Mouse (Mus musculus): ENCODE measurements around the gene Ap2s1. TPM values are rescaled to one million over a fixed set of nuclear protein-coding genes. Genes with fewer than 3 reads are reported as not detected.
A peak's percentile ranks its signal among the peaks of the same experiment; 100 is the strongest.

The Ap2s1 gene
- polyA plus RNA-seq, 1 experiment from 2014 or later, result 252 TPM

DNA sequence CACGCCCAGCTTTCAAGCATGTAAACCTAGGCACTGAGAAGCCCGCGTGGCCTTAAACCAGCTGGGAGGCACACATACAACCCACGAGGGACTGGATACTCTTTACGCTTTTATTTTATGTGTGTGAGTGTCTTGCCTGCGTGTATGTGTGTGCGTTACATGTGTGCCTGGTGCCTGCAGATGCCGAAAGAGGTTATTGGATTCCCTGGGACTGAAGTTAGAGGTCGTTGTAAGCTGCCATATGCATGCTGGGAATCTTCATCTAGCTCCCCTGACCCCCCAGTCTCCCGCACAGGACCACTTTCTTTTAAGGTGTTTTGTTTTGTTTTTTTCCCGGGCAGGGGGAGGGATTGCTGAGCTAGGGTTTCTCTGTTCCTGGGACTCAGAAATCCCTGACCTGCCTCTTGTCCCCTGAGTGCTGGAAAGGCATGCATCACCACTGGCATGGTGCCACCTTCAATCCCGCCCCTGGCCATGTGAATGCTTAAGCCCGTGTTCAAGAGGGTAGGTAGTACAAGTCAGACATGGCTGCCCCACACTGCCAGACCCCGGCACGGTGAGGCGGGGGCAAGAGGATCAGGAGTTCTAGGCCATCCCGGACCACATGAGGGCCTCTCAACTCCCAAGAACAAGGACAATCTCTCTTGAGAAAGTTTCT is 45.7 kb downstream of the Ap2s1 start:
- peak overlapping the region; percentile 85 for H3K4me3 ChIP-seq
- H3K4me1 ChIP-seq, result peaks cover 45% of the 10 kb centered on the region
- no peak for DNase-seq (ENCODE audit: low spot score)
- peaks cover 37% of the 10 kb centered on the region for H3K36me3 ChIP-seq
- H3K9me3 ChIP-seq (replicated peaks), result no peaks in the 10 kb centered on the region
- no peaks in the 10 kb centered on the region for H3K27me3 ChIP-seq (ENCODE audit: low read depth, poor library complexity, severe bottlenecking)
- 54% methylated on average over 17 of the region's 17 CpGs for whole genome bisulfite sequencing
- H3K27ac ChIP-seq, result peak overlapping the region; percentile 81

DNA sequence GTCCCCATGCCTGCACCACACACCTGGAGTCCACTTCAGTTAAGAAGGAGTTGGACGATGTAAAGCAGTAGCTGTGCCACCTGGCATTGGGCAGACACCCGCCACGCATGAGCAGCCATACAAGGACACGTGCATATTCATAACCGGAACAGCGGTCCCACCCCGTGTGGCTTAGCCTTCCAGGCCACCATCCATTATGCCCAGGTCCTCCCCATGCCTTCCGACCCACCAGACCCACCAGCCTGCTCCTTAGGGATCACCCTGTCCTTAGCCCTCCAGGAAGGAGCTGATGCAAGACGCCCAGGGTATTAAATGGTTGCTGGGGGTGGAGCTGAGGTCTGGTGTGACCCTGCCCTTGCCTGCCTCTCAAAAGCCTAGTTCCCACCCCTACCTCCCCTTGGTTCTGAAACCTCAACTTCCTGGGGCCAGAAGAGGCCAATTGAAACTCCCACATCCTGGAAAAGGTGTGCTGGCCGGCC is 46.3 kb downstream of the Ap2s1 start:
- Histone ChIP-seq H3K27me3 (ENCODE audit: low read depth, poor library complexity, severe bottlenecking) (no peaks in the 10 kb centered on the region), H3K27ac (peak overlapping the region; percentile 81; the same call in 1 of the 2 replicates), H3K9me3 (replicated peaks) (no peaks in the 10 kb centered on the region), H3K4me3 (peak overlapping the region; percentile 85; the same call in 1 of the 2 replicates), H3K36me3 (peaks cover 43% of the 10 kb centered on the region), H3K4me1 (peaks cover 45% of the 10 kb centered on the region)
- WGBS, result 76% methylated on average over 10 of the region's 10 CpGs
- no peak for DNase-seq (ENCODE audit: low spot score)

- no peaks in the 10 kb centered on the region for H3K27me3 ChIP-seq (ENCODE audit: low read depth, poor library complexity, severe bottlenecking)
- H3K4me1 ChIP-seq, result peaks cover 45% of the 10 kb centered on the region
- 91% methylated on average over 8 of the region's 8 CpGs for WGBS
- 0 out of 2 replicates have a peak overlapping the region, but pooled peaks have one; percentile 10 for H3K4me3 ChIP-seq
- no peak overlapping the region for H3K27ac ChIP-seq
- no peaks in the 10 kb centered on the region for H3K9me3 ChIP-seq (replicated peaks)
- peaks cover 53% of the 10 kb centered on the region for H3K36me3 ChIP-seq
- no peak for DNase-seq (ENCODE audit: low spot score)
Measured at GRCm38 (mm10) chr7:16785541-16786083, 47.4 kb downstream of the Ap2s1 start.

DNA sequence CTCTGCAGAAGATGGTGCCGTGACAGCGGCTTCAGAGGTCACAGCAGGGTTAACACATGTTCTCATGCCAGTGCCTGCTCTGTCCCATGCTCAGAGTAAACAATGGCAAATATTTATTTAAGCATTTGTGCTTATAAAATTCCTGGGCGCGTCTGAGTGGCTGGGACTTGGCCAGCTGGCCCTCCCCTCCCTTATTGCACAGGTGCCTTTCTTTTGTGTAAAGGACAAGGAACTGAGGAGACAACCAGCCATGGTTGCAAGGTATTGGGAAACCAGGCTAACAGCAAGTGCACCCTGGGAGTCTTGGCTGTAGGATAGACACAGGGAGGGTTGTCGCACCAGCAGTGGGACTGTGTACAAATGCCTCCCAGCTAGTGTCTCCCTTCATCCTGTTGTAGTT is 54.1 kb downstream of the Ap2s1 start:
- Histone ChIP-seq H3K27ac (no peak overlapping the region), H3K36me3 (peaks cover 90% of the 10 kb centered on the region)
- DNase-seq (ENCODE audit: low spot score), result no peak

GRCm38 (mm10) chr7:16793010-16793725 is 55.0 kb downstream of the Ap2s1 start:
- Histone ChIP-seq H3K27ac (no peak overlapping the region), H3K4me3 (no peak overlapping the region), H3K4me1 (no peaks in the 10 kb centered on the region), H3K27me3 (ENCODE audit: low read depth, poor library complexity, severe bottlenecking) (no peaks in the 10 kb centered on the region), H3K36me3 (peaks cover 90% of the 10 kb centered on the region), H3K9me3 (replicated peaks) (no peaks in the 10 kb centered on the region)
- DNase-seq (ENCODE audit: low spot score), result no peak
- 89% methylated on average over 19 of the region's 19 CpGs for WGBS

More for the DNA sequence above, 54.1 kb downstream of the Ap2s1 start:
- 87% methylated on average over 5 of the region's 5 CpGs for WGBS
- Histone ChIP-seq H3K4me1 (no peaks in the 10 kb centered on the region), H3K4me3 (no peak overlapping the region), H3K9me3 (replicated peaks) (no peaks in the 10 kb centered on the region), H3K27me3 (ENCODE audit: low read depth, poor library complexity, severe bottlenecking) (no peaks in the 10 kb centered on the region)

DNA sequence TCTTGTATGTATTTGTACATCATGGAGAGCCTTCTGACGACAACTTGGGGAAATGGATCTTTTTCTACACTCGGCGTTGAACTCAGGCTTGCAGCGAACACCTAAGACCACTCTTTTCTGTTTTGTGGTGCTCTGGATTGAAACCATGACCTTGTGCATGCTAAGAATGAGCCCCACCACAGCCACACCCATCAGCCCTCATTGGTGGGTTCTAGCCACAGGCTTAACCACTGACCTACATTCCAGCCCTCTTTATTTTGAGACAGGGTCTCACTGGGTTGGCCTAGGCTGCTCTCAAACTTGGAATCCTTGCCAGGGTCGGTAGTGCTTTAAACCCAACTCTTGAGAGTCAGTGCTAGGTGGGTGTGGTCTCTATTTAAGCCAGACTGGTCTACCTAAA is 56.7 kb downstream of the Ap2s1 start:
- WGBS, result 91% methylated on average over 5 of the region's 5 CpGs
- Histone ChIP-seq H3K27me3 (ENCODE audit: low read depth, poor library complexity, severe bottlenecking) (no peaks in the 10 kb centered on the region), H3K4me1 (no peaks in the 10 kb centered on the region), H3K27ac (no peak overlapping the region), H3K9me3 (replicated peaks) (no peaks in the 10 kb centered on the region), H3K36me3 (peaks cover 88% of the 10 kb centered on the region), H3K4me3 (no peak overlapping the region)
- no peak for DNase-seq (ENCODE audit: low spot score)

Other genes with a start within 250 kb of the Ap2s1 start
- 32.4 and 35.1 TPM in 2 replicates for gene Arhgap35, start 123.4 kb upstream of the Ap2s1 start, polyA plus RNA-seq (2016; fragmentation: Nextera tagmentation; extraction: Ambion mirVana)
- not detected in 2 replicates for gene Ceacam15, start 62.7 kb upstream of the Ap2s1 start, polyA plus RNA-seq (2016; fragmentation: Nextera tagmentation; extraction: Ambion mirVana)
- not detected in 2 replicates for gene Ceacam9, start 16.5 kb upstream of the Ap2s1 start, polyA plus RNA-seq (2016; fragmentation: Nextera tagmentation; extraction: Ambion mirVana)
- 48.3 and 48.7 TPM in 2 replicates for gene Slc1a5, start 42.9 kb downstream of the Ap2s1 start, polyA plus RNA-seq (2016; fragmentation: Nextera tagmentation; extraction: Ambion mirVana)
- gene Strn4, start 77.5 kb downstream of the Ap2s1 start, polyA plus RNA-seq (2016; fragmentation: Nextera tagmentation; extraction: Ambion mirVana), result 130 and 145 TPM in 2 replicates
- 27.2 and 33.1 TPM in 2 replicates for gene Fkrp, start 78.3 kb downstream of the Ap2s1 start, polyA plus RNA-seq (2016; fragmentation: Nextera tagmentation; extraction: Ambion mirVana)
- gene Prkd2, start 104.5 kb downstream of the Ap2s1 start, polyA plus RNA-seq (2016; fragmentation: Nextera tagmentation; extraction: Ambion mirVana), result 15.0 and 15.6 TPM in 2 replicates
- gene Dact3, start 136.9 kb downstream of the Ap2s1 start, polyA plus RNA-seq (2016; fragmentation: Nextera tagmentation; extraction: Ambion mirVana), result 7.0 and 8.2 TPM in 2 replicates
- 15.4 and 18.5 TPM in 2 replicates for gene Gng8, start 153.4 kb downstream of the Ap2s1 start, polyA plus RNA-seq (2016; fragmentation: Nextera tagmentation; extraction: Ambion mirVana)
- gene Ptgir, start 168.1 kb downstream of the Ap2s1 start, polyA plus RNA-seq (2016; fragmentation: Nextera tagmentation; extraction: Ambion mirVana), result 0.18 and 0.43 TPM in 2 replicates
- gene Calm3, start 185.7 kb downstream of the Ap2s1 start, polyA plus RNA-seq (2016; fragmentation: Nextera tagmentation; extraction: Ambion mirVana), result 127 and 134 TPM in 2 replicates
- 2.6 and 5.7 TPM in 2 replicates for gene Pnmal2, start 206.3 kb downstream of the Ap2s1 start, polyA plus RNA-seq (2016; fragmentation: Nextera tagmentation; extraction: Ambion mirVana)
- gene Pnmal1, start 221.3 kb downstream of the Ap2s1 start, polyA plus RNA-seq (2016; fragmentation: Nextera tagmentation; extraction: Ambion mirVana), result 0.79 and 1.5 TPM in 2 replicates
- gene Gm42372, start 244.7 kb downstream of the Ap2s1 start, polyA plus RNA-seq (2016; fragmentation: Nextera tagmentation; extraction: Ambion mirVana), result 0.96 and 0.98 TPM in 2 replicates

Data from limb, embryonic 10.5 days (tissue).